Mouse (Mus musculus) midbrain, embryonic 11.5 days (tissue): ENCODE results near the gene Skiv2l. TPM values are rescaled to one million over a fixed set of nuclear protein-coding genes. Genes with fewer than 3 reads are reported as not detected.
A peak's percentile ranks its signal among the peaks of the same experiment; 100 is the strongest.

ENCODE experiments used
- ATAC-seq: fragments of 200-750 bp; cut with Nextera tagmentation; 2 replicates; pipeline ENCODE4 v1.8.0; 2017; ENCODE audit warnings: moderate TSS enrichment, moderate library complexity; ENCODE audit not compliant: low FRiP score
- DNase-seq: peaks from one replicate; pipeline ENCODE4 v3.0.0; 2015; ENCODE audit warnings: low spot score; ENCODE audit errors: missing footprints
- H3K27ac ChIP-seq: fragments of 300-500 bp; sonication (generic); 2 replicates; pipeline ENCODE4 v1.5.1; 2014; ENCODE audit warnings: low read depth, low read length
- H3K27me3 ChIP-seq: fragments of 300-500 bp; sonication (generic); 2 replicates; pipeline ENCODE4 v1.6.1; 2014; ENCODE audit warnings: mild to moderate bottlenecking, low read length, moderate library complexity, mixed read lengths; ENCODE audit not compliant: control insufficient read depth, insufficient read depth
- H3K36me3 ChIP-seq: fragments of 300-500 bp; sonication (generic); 2 replicates; pipeline ENCODE4 v1.6.1; 2014; ENCODE audit warnings: mild to moderate bottlenecking, low read length, moderate library complexity, mixed read lengths; ENCODE audit not compliant: control insufficient read depth, insufficient read depth
- H3K4me1 ChIP-seq: fragments of 300-500 bp; sonication (generic); 2 replicates; pipeline ENCODE4 v1.6.1; 2014; ENCODE audit warnings: low read length; ENCODE audit not compliant: control insufficient read depth, insufficient read depth
- H3K4me2 ChIP-seq: fragments of 300-500 bp; sonication (generic); 2 replicates; pipeline ENCODE4 v1.6.1; 2014; ENCODE audit warnings: mild to moderate bottlenecking, moderate library complexity
- H3K4me3 ChIP-seq: fragments of 300-500 bp; sonication (generic); 2 replicates; pipeline ENCODE4 v1.5.1; 2014; ENCODE audit warnings: low read depth, low read length
- H3K9ac ChIP-seq: fragments of 300-500 bp; sonication (generic); 2 replicates; pipeline ENCODE4 v1.6.1; 2014; ENCODE audit warnings: low read length
- H3K9me3 ChIP-seq: fragments of 300-500 bp; sonication (generic); 2 replicates; pipeline ENCODE4 v1.6.1; 2016; ENCODE audit warnings: low read length; ENCODE audit not compliant: control insufficient read depth
- WGBS: fragments of 180-500 bp; shearing (Covaris S2); extraction: QIAGEN DNeasy Blood & Tissue Kit; methylation state at CpG from one replicate; pipeline ENCODE4 v1.1.7; 2014; 5-methylcytosine and 5-hydroxymethylcytosine counted together
- polyA plus RNA-seq: library from polyadenylated mRNA; unstranded; fragments of >200 nt; fragmentation: Nextera tagmentation; extraction: Ambion mirVana; gene quantifications from 2 replicates; pipeline ENCODE4 v1.2.1, GENCODE M21; 2014

Skiv2l gene
- polyA plus RNA-seq, 1 experiment from 2014 or later = 36.2 TPM

GRCm38 (mm10) chr17:34881166-34881565, 31.2 kb upstream of the Skiv2l start:
- Histone ChIP-seq H3K4me3 (no peak overlapping the region), H3K36me3 (no peaks in the 10 kb centered on the region), H3K27ac (no peak overlapping the region), H3K9me3 (no peaks in the 10 kb centered on the region), H3K27me3 (no peaks in the 10 kb centered on the region), H3K4me1 (no peaks in the 10 kb centered on the region), H3K9ac (no peak overlapping the region), H3K4me2 (no peak overlapping the region)
- ATAC-seq (no peak), DNase-seq (no peak)

DNA sequence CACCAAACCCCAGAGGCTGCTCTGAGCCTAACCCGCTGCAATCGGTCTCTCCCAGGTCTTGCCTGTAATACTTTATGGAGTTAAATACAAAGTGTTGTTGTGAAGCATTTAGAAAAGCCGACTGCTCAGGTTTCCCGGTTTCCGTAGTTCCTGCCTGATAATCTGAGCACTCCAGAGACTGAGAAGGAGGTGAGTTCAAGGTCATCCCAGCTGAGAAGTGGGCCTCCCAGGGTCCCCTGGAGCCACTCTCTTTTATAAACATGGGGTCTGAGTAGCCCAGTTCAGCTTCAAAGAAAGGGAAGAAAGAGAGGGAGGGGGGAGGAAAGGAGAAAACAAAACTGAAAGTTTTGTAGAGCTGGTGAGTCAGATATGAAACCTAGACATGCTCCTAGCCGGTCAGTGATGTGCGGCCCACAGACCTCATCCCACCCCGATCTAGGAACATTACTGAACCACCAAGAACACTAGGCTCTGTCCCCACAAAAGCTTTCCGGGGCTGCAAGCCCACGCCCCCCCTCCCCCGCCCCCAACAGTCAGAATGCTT, 29.4 kb upstream of the Skiv2l start, which contains the start of gene Zbtb12:
Gene Zbtb12, plus strand, starts transcription at position 148 of the 544 bp plus-strand sequence.
- no peaks in the 10 kb centered on the region for H3K36me3 ChIP-seq
- DNase-seq (no peak), ATAC-seq (no peak)
- H3K27ac ChIP-seq = no peak within 1 kb of the TSS
- H3K4me1 ChIP-seq = no peaks in the 10 kb centered on the region
- H3K4me3 ChIP-seq = no peak within 1 kb of the TSS
- no peak within 1 kb of the TSS for H3K9ac ChIP-seq
- H3K4me2 ChIP-seq = no peak within 1 kb of the TSS
- H3K27me3 ChIP-seq = no peaks in the 10 kb centered on the region
- no peaks in the 10 kb centered on the region for H3K9me3 ChIP-seq
- WGBS = 74% methylated on average over 11 of the region's 11 CpGs

- no peaks in the 10 kb centered on the region for H3K4me1 ChIP-seq
- no peak overlapping the region for H3K27ac ChIP-seq
- no peak overlapping the region for H3K9ac ChIP-seq
- ATAC-seq = no peak
- no peak overlapping the region for H3K4me2 ChIP-seq
- H3K4me3 ChIP-seq = no peak overlapping the region
- 93% methylated on average over 6 of the region's 6 CpGs for WGBS
- H3K9me3 ChIP-seq = no peaks in the 10 kb centered on the region
- no peaks in the 10 kb centered on the region for H3K36me3 ChIP-seq
- H3K27me3 ChIP-seq = no peaks in the 10 kb centered on the region
- no peak for DNase-seq
These were observed 24.3 kb upstream of the Skiv2l start for GRCm38 (mm10) chr17:34874321-34874720.

- 70% methylated on average over 7 of the region's 7 CpGs for WGBS
- H3K4me1 ChIP-seq = no peaks in the 10 kb centered on the region
- no peak overlapping the region for H3K27ac ChIP-seq
- H3K27me3 ChIP-seq = no peaks in the 10 kb centered on the region
- no peak for ATAC-seq
- DNase-seq = peak; percentile 64
- no peak overlapping the region for H3K4me3 ChIP-seq
- H3K36me3 ChIP-seq = no peaks in the 10 kb centered on the region
- no peak overlapping the region for H3K9ac ChIP-seq
- H3K4me2 ChIP-seq = no peak overlapping the region
- no peaks in the 10 kb centered on the region for H3K9me3 ChIP-seq
These were observed 16.0 kb upstream of the Skiv2l start for GRCm38 (mm10) chr17:34865981-34866380.

GRCm38 (mm10) chr17:34862416-34863081, 12.5 kb upstream of the Skiv2l start, which contains the start of gene Cfb:
TSS of gene Cfb (minus strand) at chr17:34862518.
- Histone ChIP-seq H3K27me3 (no peaks in the 10 kb centered on the region), H3K4me1 (no peaks in the 10 kb centered on the region), H3K9me3 (no peaks in the 10 kb centered on the region), H3K4me2 (no peak within 1 kb of the TSS), H3K9ac (no peak within 1 kb of the TSS), H3K27ac (no peak within 1 kb of the TSS), H3K4me3 (no peak within 1 kb of the TSS), H3K36me3 (no peaks in the 10 kb centered on the region)
- DNase-seq = peak; percentile 12
- WGBS = 72% methylated on average over 8 of the region's 8 CpGs
- no peak for ATAC-seq

- H3K27me3 ChIP-seq = no peaks in the 10 kb centered on the region
- H3K4me1 ChIP-seq = no peaks in the 10 kb centered on the region
- no peak overlapping the region for H3K4me2 ChIP-seq
- WGBS = 74% methylated on average over 13 of the region's 13 CpGs
- DNase-seq = peak; percentile 77
- H3K9ac ChIP-seq = no peak overlapping the region
- no peaks in the 10 kb centered on the region for H3K36me3 ChIP-seq
- ATAC-seq = no peak
- H3K9me3 ChIP-seq = no peaks in the 10 kb centered on the region
- no peak overlapping the region for H3K27ac ChIP-seq
- no peak overlapping the region for H3K4me3 ChIP-seq
These were observed 11.8 kb upstream of the Skiv2l start for GRCm38 (mm10) chr17:34861704-34862415.

DNA sequence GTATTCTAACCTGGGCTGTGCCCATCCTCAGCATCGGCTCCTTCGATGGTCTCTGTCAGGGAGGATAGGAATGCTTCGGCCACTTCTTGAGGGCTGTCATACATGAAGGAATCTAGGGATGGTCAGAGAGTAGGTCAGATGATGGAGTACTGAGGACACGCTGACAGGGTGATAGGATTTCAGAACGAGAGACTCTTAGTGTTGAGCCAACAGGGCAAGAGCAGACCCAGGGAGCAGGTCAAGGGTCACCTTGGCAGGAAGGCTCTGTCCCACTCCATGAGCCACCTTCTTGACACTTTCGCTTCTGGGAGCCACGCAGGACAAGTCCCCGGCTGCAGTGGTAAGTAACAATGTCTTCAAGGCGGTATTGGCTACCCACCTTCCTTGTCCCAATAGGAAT, 10.5 kb upstream of the Skiv2l start:
- ATAC-seq (no peak), DNase-seq (peak; percentile 39)
- Histone ChIP-seq H3K4me3 (no peak overlapping the region), H3K27me3 (no peaks in the 10 kb centered on the region), H3K27ac (no peak overlapping the region), H3K4me2 (no peak overlapping the region), H3K36me3 (no peaks in the 10 kb centered on the region), H3K9me3 (no peaks in the 10 kb centered on the region), H3K4me1 (no peaks in the 10 kb centered on the region), H3K9ac (no peak overlapping the region)
- WGBS = 91% methylated on average over 9 of the region's 9 CpGs

GRCm38 (mm10) chr17:34858670-34859069, 8.7 kb upstream of the Skiv2l start:
- H3K4me1 ChIP-seq = no peaks in the 10 kb centered on the region
- H3K9me3 ChIP-seq = no peaks in the 10 kb centered on the region
- no peak overlapping the region for H3K9ac ChIP-seq
- DNase-seq (peak; percentile 31), ATAC-seq (no peak)
- H3K36me3 ChIP-seq = peaks cover 2% of the 10 kb centered on the region; the same call in 1 of the 2 replicates
- H3K27me3 ChIP-seq = no peaks in the 10 kb centered on the region
- no peak overlapping the region for H3K4me2 ChIP-seq
- no peak overlapping the region for H3K27ac ChIP-seq
- WGBS = 80% methylated on average over 4 of the region's 4 CpGs
- H3K4me3 ChIP-seq = no peak overlapping the region

- WGBS = 45% methylated on average over 3 of the region's 3 CpGs
- H3K36me3 ChIP-seq = peaks cover 2% of the 10 kb centered on the region; the same call in 1 of the 2 replicates
These were observed 5.8 kb upstream of the Skiv2l start for GRCm38 (mm10) chr17:34855825-34856224.

More at GRCm38 (mm10) chr17:34855825-34856224, 5.8 kb upstream of the Skiv2l start:
- Histone ChIP-seq H3K4me3 (no peak overlapping the region), H3K4me1 (peaks cover 8% of the 10 kb centered on the region), H3K4me2 (no peak overlapping the region), H3K27ac (no peak overlapping the region), H3K9ac (no peak overlapping the region), H3K9me3 (no peaks in the 10 kb centered on the region), H3K27me3 (no peaks in the 10 kb centered on the region)
- ATAC-seq (peak; percentile 32; the same call in 1 of the 2 replicates), DNase-seq (peak; percentile 91)
